Mouse (Mus musculus): ENCODE data around the gene Mylk4.

DNA sequence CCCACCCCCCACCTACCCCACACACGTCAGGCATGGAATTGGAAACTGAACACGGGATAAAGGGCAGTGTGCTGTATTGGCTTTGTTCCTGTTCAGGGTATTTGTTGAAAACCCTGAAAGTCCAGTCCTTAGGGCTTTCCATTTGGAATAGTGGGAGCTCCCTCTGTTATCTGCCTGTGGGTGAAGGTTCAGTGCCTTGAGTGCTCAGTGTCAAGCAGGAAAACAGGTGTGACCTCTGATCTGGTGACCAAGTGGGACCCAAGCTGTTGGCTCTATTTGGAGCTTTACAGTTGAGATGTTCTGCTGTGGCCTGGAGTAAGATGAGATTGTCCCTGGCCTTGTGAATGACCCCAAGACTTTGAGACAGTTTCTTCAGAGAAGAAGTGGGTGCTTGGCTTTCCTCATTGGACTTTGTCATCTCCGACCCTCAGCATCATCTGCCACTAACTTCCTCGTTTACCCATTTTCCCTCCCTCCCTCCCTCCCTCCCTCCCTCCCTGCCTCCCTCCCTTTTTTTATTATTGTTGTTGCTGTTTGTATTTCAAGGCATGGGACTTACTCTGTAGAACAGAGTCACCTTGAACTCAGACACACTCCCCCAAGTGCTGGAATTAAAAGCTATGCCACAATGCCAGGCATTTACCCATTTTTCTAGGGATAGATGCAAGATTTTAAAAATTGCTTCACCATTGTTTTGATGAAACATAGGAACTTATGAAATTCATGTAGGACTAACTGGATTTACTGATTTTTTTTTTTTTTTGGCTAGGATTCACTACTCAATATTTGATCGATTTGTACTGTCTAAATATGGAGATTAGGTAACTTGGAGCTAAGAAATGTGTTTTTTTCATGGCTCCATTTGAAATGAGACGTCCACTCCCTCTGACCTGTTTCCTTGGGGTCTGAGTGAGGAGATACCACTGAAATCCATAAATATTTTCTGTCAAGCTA, 40.9 kb upstream of the Mylk4 start:
- no peak for TF ChIP-seq CTCF (IDR thresholded peaks at IDR 0.05; ENCODE audit: low read depth, low read length)
- TF ChIP-seq POLR2A (IDR thresholded peaks at IDR 0.05; ENCODE audit: insufficient read depth, low read length): no peak
- no peak for TF ChIP-seq EP300 (IDR thresholded peaks at IDR 0.05; ENCODE audit: insufficient read depth, low read depth, low read length)

Data from ES-Bruce4 (cell line).